Mouse (Mus musculus): ENCODE measurements around the gene Cldn5. TPM values are rescaled to one million over a fixed set of nuclear protein-coding genes. Genes with fewer than 3 reads are reported as not detected.

The Cldn5 gene
- not detected for polyA plus RNA-seq (2017; shearing (Covaris generic))

GRCm38 (mm10) chr16:18776556-18777100 lies at the start of gene Cldn5:
Gene Cldn5 (plus strand): TSS chr16:18776847.

GRCm38 (mm10) chr16:18811468-18812384 lies 35.1 kb downstream of the Cldn5 start, which contains the start of the genes Ufd1 and Cdc45:
Gene Ufd1 (plus strand): TSS chr16:18811779.
Gene Cdc45 (minus strand): TSS chr16:18811987.

Other genes with a start within 250 kb of the Cldn5 start
- not detected for gene Tbx1, start 186.2 kb upstream of the Cldn5 start, polyA plus RNA-seq (2017; shearing (Covaris generic))
- gene Gp1bb, start 154.4 kb upstream of the Cldn5 start, polyA plus RNA-seq (2017; shearing (Covaris generic)), result not detected
- not detected for gene Gm49601, start 150.4 kb upstream of the Cldn5 start, polyA plus RNA-seq (2017; shearing (Covaris generic))
- gene Sept5, start 146.9 kb upstream of the Cldn5 start, polyA plus RNA-seq (2017; shearing (Covaris generic)), result 0.33 TPM
- gene Ufd1, start 34.9 kb downstream of the Cldn5 start, polyA plus RNA-seq (2017; shearing (Covaris generic)), result 158 TPM
- gene Cdc45, start 35.1 kb downstream of the Cldn5 start, polyA plus RNA-seq (2017; shearing (Covaris generic)), result 7.2 TPM
- gene 2510002D24Rik, start 59.7 kb downstream of the Cldn5 start, polyA plus RNA-seq (2017; shearing (Covaris generic)), result 74.0 TPM
- gene Gm28539, start 59.7 kb downstream of the Cldn5 start, polyA plus RNA-seq (2017; shearing (Covaris generic)), result not detected
- gene Mrpl40, start 100.0 kb downstream of the Cldn5 start, polyA plus RNA-seq (2017; shearing (Covaris generic)), result 104 TPM
- gene Hira, start 100.2 kb downstream of the Cldn5 start, polyA plus RNA-seq (2017; shearing (Covaris generic)), result 8.0 TPM